Mouse (Mus musculus) bone marrow macrophage, adult 2 months (primary cell): ENCODE results near the gene Gm20388.

Experiments
- CTCF ChIP-seq: IDR thresholded peaks from 2 replicates; pipeline ENCODE4 v1.5.1; 2012; ENCODE audit warnings: low read depth, mild to moderate bottlenecking, low read length, moderate library complexity
- POLR2A ChIP-seq: IDR thresholded peaks from 2 replicates; pipeline ENCODE4 v1.6.1; 2012; ENCODE audit warnings: mild to moderate bottlenecking, low read depth, low read length, borderline replicate concordance

DNA sequence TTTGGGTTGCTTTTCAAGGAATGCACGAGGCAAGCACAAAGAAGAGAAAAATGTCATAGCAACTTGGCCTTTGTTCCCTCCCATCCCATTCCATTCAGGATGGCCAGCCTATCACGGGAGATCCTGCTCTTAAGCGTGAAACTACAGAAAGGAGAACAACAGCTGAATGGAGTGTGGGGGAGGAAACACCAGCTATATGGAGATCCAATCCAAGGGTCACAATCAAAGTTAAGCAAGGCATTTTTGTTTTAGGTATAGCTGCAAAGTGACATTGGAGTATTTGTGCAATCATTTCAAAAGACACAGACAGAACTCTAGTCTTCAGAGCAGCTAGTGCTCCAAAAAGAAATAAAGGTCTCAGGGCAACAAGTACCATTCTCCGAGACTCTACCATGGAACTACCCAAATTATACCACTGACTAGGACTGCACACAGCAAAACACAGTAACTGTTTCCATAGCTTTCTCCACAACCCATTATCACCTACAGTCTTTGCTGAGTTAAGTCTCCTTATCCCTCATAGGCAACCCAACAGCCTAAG, 3129.5 kb downstream of the Gm20388 start:
- TF ChIP-seq POLR2A (no peak), CTCF (no peak)
